20 mouse cellular contexts compared by ENCODE assay signal in genomic region chr15:96834162-96834843, GRCm38 (mm10).
A peak's percentile ranks its signal among the peaks of the same experiment; 100 is the strongest.
DNase-seq lines count a peak whose midpoint lies in the region; ATAC-seq and TF ChIP-seq lines count a peak whose summit lies in the region.
"Had no signal": no experiment of that assay in that cellular context is flagged by ENCODE, and none has a peak within 500 bp of the region (broad histone marks: within the 10 kb centered on the region; RNA-seq: fewer than 3 reads in every experiment).

No protein-coding gene starts in this region.

- H3K27ac ChIP-seq in intestine, embryonic 15.5 days = peak overlapping the region; percentile 68
- H3K27ac ChIP-seq in small intestine, adult 2 months (ENCODE audit: insufficient read depth, low read depth, low read length) = peak overlapping the region; percentile 50
- H3K27ac ChIP-seq: embryonic facial prominence, embryonic 15.5 days; forebrain, embryonic 10.5 days; forebrain, embryonic 15.5 days; heart, embryonic 15.5 days; hindbrain, embryonic 10.5 days; hindbrain, embryonic 14.5 days had no signal

- peak; percentile 95 for ATAC-seq in intestine, embryonic 15.5 days
- ATAC-seq in CD4-positive, CD25-positive, alpha-beta regulatory T cell, adult 4 months = no peak
- ATAC-seq: activated CD4-positive, CD25-positive, alpha-beta regulatory T cell, adult 4 months; forebrain, embryonic 15.5 days had no signal

- no peaks in the 10 kb centered on the region for H3K27me3 ChIP-seq in intestine, embryonic 15.5 days (replicated peaks)
- H3K27me3 ChIP-seq in small intestine, adult 2 months (ENCODE audit: control insufficient read depth, insufficient read depth, low read length) = no peaks in the 10 kb centered on the region
- H3K27me3 ChIP-seq: embryonic facial prominence, embryonic 15.5 days; forebrain, embryonic 15.5 days; heart, embryonic 15.5 days had no signal

- WGBS in intestine, embryonic 15.5 days = 66% methylated on average over 10 of the region's 10 CpGs
- WGBS in small intestine, adult 2 months = 31% methylated on average over 10 of the region's 10 CpGs

- H3K4me1 ChIP-seq in intestine, embryonic 15.5 days (replicated peaks) = peaks cover 3% of the 10 kb centered on the region; the same call in 1 of the 2 replicates
- peaks cover 8% of the 10 kb centered on the region for H3K4me1 ChIP-seq in small intestine, adult 2 months (ENCODE audit: control insufficient read depth, insufficient read depth, insufficient read length, low read length)
- H3K4me1 ChIP-seq: forebrain, embryonic 10.5 days; forebrain, embryonic 15.5 days; hindbrain, embryonic 10.5 days had no signal

- DNase-seq in testis, postnatal 14 days (ENCODE audit: low spot score) = peak; percentile 17
- DNase-seq in testis, postnatal 10 days (ENCODE audit: low spot score) = no peak
- DNase-seq in lung, postnatal 36 days = no peak
- no peak for DNase-seq in thymus, postnatal 36 days
- DNase-seq: adrenal gland, postnatal 36 days; cerebellum, adult 2 months; cerebellum, postnatal 10 days; gastrocnemius, postnatal 36 days had no signal

- TF ChIP-seq POLR2A in small intestine, adult 2 months (IDR thresholded peaks at IDR 0.05; ENCODE audit: low read depth, low read length) = no peak

- H3K9ac ChIP-seq in intestine, embryonic 15.5 days = no peak overlapping the region
- H3K9ac ChIP-seq: embryonic facial prominence, embryonic 15.5 days; forebrain, embryonic 15.5 days; heart, embryonic 15.5 days; hindbrain, embryonic 14.5 days had no signal

- no peaks in the 10 kb centered on the region for H3K9me3 ChIP-seq in intestine, embryonic 15.5 days
- H3K9me3 ChIP-seq: embryonic facial prominence, embryonic 15.5 days; forebrain, embryonic 10.5 days; forebrain, embryonic 15.5 days; heart, embryonic 15.5 days; hindbrain, embryonic 10.5 days had no signal

- peak overlapping the region; percentile 6; the same call in 1 of the 2 replicates for H3K4me2 ChIP-seq in intestine, embryonic 15.5 days (replicated peaks)
- H3K4me2 ChIP-seq: embryonic facial prominence, embryonic 15.5 days; forebrain, embryonic 15.5 days; heart, embryonic 11.5 days; heart, embryonic 15.5 days; hindbrain, embryonic 14.5 days had no signal

- H3K36me3 ChIP-seq in intestine, embryonic 15.5 days = no peaks in the 10 kb centered on the region
- no peaks in the 10 kb centered on the region for H3K36me3 ChIP-seq in small intestine, adult 2 months (ENCODE audit: control insufficient read depth, insufficient read depth, low read length)
- H3K36me3 ChIP-seq: embryonic facial prominence, embryonic 15.5 days; forebrain, embryonic 10.5 days; forebrain, embryonic 15.5 days; heart, embryonic 15.5 days; hindbrain, embryonic 10.5 days had no signal

- H3K4me3 ChIP-seq in intestine, embryonic 15.5 days (replicated peaks) = no peak overlapping the region
- H3K4me3 ChIP-seq in small intestine, adult 2 months (ENCODE audit: low read depth, low read length) = no peak overlapping the region
- H3K4me3 ChIP-seq: embryonic facial prominence, embryonic 15.5 days; erythroblast, embryonic 14.5 days; forebrain, embryonic 10.5 days; forebrain, embryonic 15.5 days; heart, embryonic 15.5 days; hindbrain, embryonic 10.5 days had no signal

- no peak for TF ChIP-seq CTCF in small intestine, adult 2 months (IDR thresholded peaks at IDR 0.05; ENCODE audit: extremely low read depth, insufficient read length, insufficient replicate concordance, low read depth, low read length)
